Comparison of ENCODE assay signal across 34 mouse cellular contexts in the genomic region with DNA sequence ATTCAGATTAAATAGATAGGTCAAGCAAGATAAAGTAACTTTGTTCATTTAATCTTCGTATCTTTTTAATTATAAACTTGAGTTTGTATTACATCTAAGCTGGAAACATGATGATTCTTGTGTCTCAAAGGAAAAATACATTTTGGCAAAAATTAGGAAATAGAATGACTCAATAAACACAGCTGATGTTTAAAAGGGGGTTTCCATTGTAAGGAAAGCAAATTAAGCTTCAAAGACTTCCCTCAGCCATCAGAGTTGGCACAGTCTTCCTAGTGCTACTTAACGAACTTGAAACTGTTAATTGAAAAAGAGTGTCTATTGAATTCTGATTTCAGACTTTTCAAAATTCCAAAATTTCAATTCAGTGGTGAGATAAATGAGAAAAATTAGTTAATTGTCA.
"Had no signal": no experiment of that assay in that cellular context is flagged by ENCODE, and none has a peak within 500 bp of the region (broad histone marks: within the 10 kb centered on the region; RNA-seq: fewer than 3 reads in every experiment).

No protein-coding gene starts in this region.

- H3K4me1 ChIP-seq: heart, embryonic 12.5 days; heart, embryonic 13.5 days; heart, embryonic 15.5 days; hindbrain, embryonic 12.5 days; hindbrain, embryonic 13.5 days; hindbrain, embryonic 15.5 days; intestine, embryonic 15.5 days; kidney, embryonic 15.5 days had no signal

- DNase-seq: heart, postnatal 10 days; heart, postnatal 14 days; heart, postnatal 36 days; heart, postnatal 4 days; kidney, adult 11 months; kidney, adult 18-20 months; kidney, adult 2 months; kidney, adult 8-10 months; kidney, adult 9 months; kidney, postnatal 10 days; kidney, postnatal 14 days; kidney, postnatal 25 days; kidney, postnatal 36 days; kidney, postnatal 4 days; layer of hippocampus, adult 9-11 months; layer of hippocampus, postnatal 36 days had no signal

- H3K27ac ChIP-seq: heart, embryonic 13.5 days; heart, embryonic 15.5 days; hindbrain, embryonic 10.5 days; hindbrain, embryonic 12.5 days; hindbrain, embryonic 13.5 days; hindbrain, embryonic 14.5 days; hindbrain, embryonic 15.5 days; hindbrain, postnatal 0 days; intestine, embryonic 15.5 days; kidney, embryonic 15.5 days; kidney, postnatal 0 days; layer of hippocampus, adult 2 months; left cerebral cortex, adult 2 months had no signal

- H3K9ac ChIP-seq: heart, embryonic 12.5 days; heart, embryonic 13.5 days; heart, embryonic 15.5 days; hindbrain, embryonic 12.5 days; hindbrain, embryonic 13.5 days; hindbrain, embryonic 14.5 days; hindbrain, embryonic 15.5 days; intestine, embryonic 15.5 days; kidney, embryonic 15.5 days had no signal

- H3K27me3 ChIP-seq: heart, embryonic 12.5 days; heart, embryonic 13.5 days; heart, embryonic 15.5 days; hindbrain, embryonic 12.5 days; hindbrain, embryonic 13.5 days; hindbrain, embryonic 15.5 days; intestine, embryonic 15.5 days; kidney, embryonic 15.5 days had no signal

- H3K4me3 ChIP-seq: heart, embryonic 12.5 days; heart, embryonic 13.5 days; heart, embryonic 15.5 days; hindbrain, embryonic 10.5 days; hindbrain, embryonic 12.5 days; hindbrain, embryonic 13.5 days; hindbrain, embryonic 15.5 days; intestine, embryonic 15.5 days; kidney, embryonic 15.5 days; layer of hippocampus, adult 2 months; left cerebral cortex, adult 2 months had no signal

- H3K9me3 ChIP-seq: heart, embryonic 12.5 days; heart, embryonic 13.5 days; heart, embryonic 15.5 days; hindbrain, embryonic 10.5 days; hindbrain, embryonic 12.5 days; hindbrain, embryonic 13.5 days; hindbrain, embryonic 15.5 days; intestine, embryonic 15.5 days; kidney, embryonic 15.5 days had no signal

- H3K36me3 ChIP-seq: heart, embryonic 12.5 days; heart, embryonic 13.5 days; heart, embryonic 15.5 days; intestine, embryonic 15.5 days; kidney, embryonic 15.5 days had no signal

- H3K4me2 ChIP-seq: heart, embryonic 12.5 days; heart, embryonic 13.5 days; heart, embryonic 15.5 days; hindbrain, embryonic 12.5 days; hindbrain, embryonic 13.5 days; hindbrain, embryonic 14.5 days; hindbrain, embryonic 15.5 days; intestine, embryonic 15.5 days; kidney, embryonic 15.5 days had no signal

- ATAC-seq: hindbrain, embryonic 16.5 days; hindbrain, postnatal 0 days; inflammation-experienced regulatory T-cells, adult 6 months; intestine, embryonic 15.5 days; intestine, embryonic 16.5 days; intestine, postnatal 0 days had no signal
